Mouse (Mus musculus) heart, embryonic 13.5 days (tissue): ENCODE results near the gene Ankfn1. TPM values are rescaled to one million over a fixed set of nuclear protein-coding genes. Genes with fewer than 3 reads are reported as not detected.

Experiments
- ATAC-seq: fragments of 200-750 bp; cut with Nextera tagmentation; 2 replicates; pipeline ENCODE4 v1.8.0; 2017; ENCODE audit warnings: moderate TSS enrichment; ENCODE audit not compliant: insufficient number of reproducible peaks, low FRiP score, low TSS enrichment; ENCODE audit errors: extremely low read depth
- H3K27ac ChIP-seq: fragments of 300-500 bp; sonication (generic); replicated peaks from 2 replicates; pipeline ENCODE4 v1.5.1; 2015; ENCODE audit warnings: moderate library complexity, mild to moderate bottlenecking, inconsistent platforms
- H3K27me3 ChIP-seq: fragments of 300-500 bp; sonication (generic); replicated peaks from 2 replicates; pipeline ENCODE4 v1.6.1; 2015; ENCODE audit warnings: mild to moderate bottlenecking, inconsistent platforms
- H3K36me3 ChIP-seq: fragments of 300-500 bp; sonication (generic); 2 replicates; pipeline ENCODE4 v1.6.1; 2015; ENCODE audit warnings: mild to moderate bottlenecking, inconsistent platforms
- H3K4me1 ChIP-seq: fragments of 300-500 bp; sonication (generic); 2 replicates; pipeline ENCODE4 v1.6.1; 2015; ENCODE audit warnings: inconsistent platforms
- H3K4me2 ChIP-seq: fragments of 300-500 bp; sonication (generic); 2 replicates; pipeline ENCODE4 v1.6.1; 2015; ENCODE audit warnings: inconsistent platforms, mild to moderate bottlenecking, moderate library complexity
- H3K4me3 ChIP-seq: fragments of 300-500 bp; sonication (generic); 2 replicates; pipeline ENCODE4 v1.5.1; 2015; ENCODE audit warnings: moderate library complexity, mild to moderate bottlenecking, inconsistent platforms
- H3K9ac ChIP-seq: fragments of 300-500 bp; sonication (generic); 2 replicates; pipeline ENCODE4 v1.6.1; 2015; ENCODE audit warnings: inconsistent platforms, mild to moderate bottlenecking, moderate library complexity
- H3K9me3 ChIP-seq: fragments of 300-500 bp; sonication (generic); 2 replicates; pipeline ENCODE4 v1.6.1; 2016; ENCODE audit warnings: inconsistent platforms
- WGBS: fragments of 180-500 bp; shearing (Covaris S2); methylation state at CpG from one replicate; pipeline ENCODE4 v1.1.7; 2015; ENCODE audit warnings: mixed read lengths; 5-methylcytosine and 5-hydroxymethylcytosine counted together
- polyA plus RNA-seq: library from polyadenylated mRNA; unstranded; fragments of >200 nt; fragmentation: Nextera tagmentation; extraction: Ambion mirVana; gene quantifications from 2 replicates; pipeline ENCODE4 v1.2.1, GENCODE M21; 2015

Ankfn1 gene
- polyA plus RNA-seq, 1 experiment from 2014 or later: 0.04 TPM

GRCm38 (mm10) chr11:89615806-89616205, 161.6 kb downstream of the Ankfn1 start:
- Histone ChIP-seq H3K9me3 (no peaks in the 10 kb centered on the region), H3K4me2 (no peak overlapping the region), H3K27ac (no peak overlapping the region), H3K27me3 (no peaks in the 10 kb centered on the region; the same call in 1 of the 2 replicates), H3K4me1 (no peaks in the 10 kb centered on the region), H3K9ac (no peak overlapping the region), H3K4me3 (no peak overlapping the region), H3K36me3 (no peaks in the 10 kb centered on the region)
- ATAC-seq: no peak
- WGBS: 84% methylated on average over 2 of the region's 2 CpGs

DNA sequence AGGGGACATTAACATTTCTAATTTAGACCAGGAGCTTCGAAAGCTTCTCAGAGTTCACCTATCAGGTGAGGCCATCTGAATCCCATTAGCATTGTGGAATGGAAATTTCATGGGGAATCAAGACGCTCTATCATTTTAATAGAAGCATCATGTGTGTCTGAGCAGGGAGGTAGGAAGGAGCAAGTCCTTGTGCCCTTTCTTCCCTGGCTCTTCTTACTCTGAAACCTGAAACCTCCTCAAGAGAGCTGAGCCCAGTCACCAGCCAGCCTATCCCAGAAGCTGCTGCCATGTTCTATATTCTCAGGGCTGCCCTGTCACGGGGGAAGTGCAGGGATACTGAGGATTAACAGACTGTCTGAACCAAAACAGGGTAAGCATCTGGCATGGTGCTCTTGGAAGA, 165.9 kb downstream of the Ankfn1 start:
- WGBS: 58% methylated on average over 3 of the region's 3 CpGs
- Histone ChIP-seq H3K4me2 (no peak overlapping the region), H3K27ac (no peak overlapping the region), H3K9me3 (no peaks in the 10 kb centered on the region), H3K9ac (no peak overlapping the region), H3K36me3 (no peaks in the 10 kb centered on the region), H3K4me1 (no peaks in the 10 kb centered on the region), H3K4me3 (no peak overlapping the region), H3K27me3 (no peaks in the 10 kb centered on the region; the same call in 1 of the 2 replicates)
- ATAC-seq: no peak

DNA sequence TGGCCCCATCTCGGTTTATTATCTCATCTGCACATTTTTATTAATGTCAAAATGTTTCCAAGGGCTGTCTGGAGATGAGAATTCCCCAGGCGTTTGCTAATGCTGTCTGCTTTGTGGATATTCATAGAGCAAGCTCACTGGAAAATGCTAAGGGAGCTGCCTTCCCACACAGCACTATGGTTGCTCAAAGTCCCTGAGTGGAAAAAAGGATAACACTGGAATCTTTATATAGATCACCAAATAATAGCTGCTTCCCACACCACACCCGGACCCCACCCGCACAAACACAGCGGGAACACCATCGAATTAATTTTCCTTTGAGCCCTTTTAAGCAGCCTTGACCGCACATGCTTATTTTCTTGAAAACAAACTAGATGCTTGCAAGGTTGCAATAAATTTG, 169.4 kb downstream of the Ankfn1 start:
- Histone ChIP-seq H3K27me3 (no peaks in the 10 kb centered on the region), H3K4me3 (no peak overlapping the region), H3K27ac (no peak overlapping the region), H3K4me1 (no peaks in the 10 kb centered on the region), H3K9me3 (no peaks in the 10 kb centered on the region), H3K9ac (no peak overlapping the region), H3K4me2 (no peak overlapping the region), H3K36me3 (no peaks in the 10 kb centered on the region)
- no peak for ATAC-seq
- 78% methylated on average over 7 of the region's 7 CpGs for WGBS

DNA sequence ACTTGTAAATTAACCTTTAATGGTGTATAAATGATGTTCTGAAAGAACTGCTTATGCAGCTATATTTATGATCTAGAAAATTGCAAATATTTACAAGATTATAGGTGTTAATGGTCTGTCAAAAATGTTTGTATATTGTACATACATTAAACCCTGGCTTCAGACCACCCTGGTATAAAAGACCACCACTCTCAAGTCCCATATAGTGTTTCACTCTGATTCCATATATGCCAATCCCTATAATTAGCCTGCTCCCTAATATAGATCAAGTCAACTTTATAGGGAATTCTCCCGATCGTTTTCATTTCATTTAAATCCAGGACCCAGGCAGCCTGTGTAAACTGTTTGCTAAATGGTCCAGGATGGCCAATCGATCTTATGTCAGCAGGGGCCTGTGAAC, 170.2 kb downstream of the Ankfn1 start:
- ATAC-seq: no peak
- Histone ChIP-seq H3K27me3 (no peaks in the 10 kb centered on the region), H3K9ac (no peak overlapping the region), H3K27ac (no peak overlapping the region), H3K4me3 (no peak overlapping the region), H3K9me3 (no peaks in the 10 kb centered on the region), H3K4me1 (no peaks in the 10 kb centered on the region), H3K36me3 (no peaks in the 10 kb centered on the region), H3K4me2 (no peak overlapping the region)
- WGBS: 65% methylated on average over 3 of the region's 3 CpGs

- Histone ChIP-seq H3K27ac (no peak overlapping the region), H3K4me3 (no peak overlapping the region), H3K9ac (no peak overlapping the region), H3K36me3 (no peaks in the 10 kb centered on the region), H3K9me3 (no peaks in the 10 kb centered on the region), H3K4me1 (0 out of 2 replicates have a peak, but pooled peaks cover 1% of the 10 kb centered on the region), H3K4me2 (no peak overlapping the region), H3K27me3 (no peaks in the 10 kb centered on the region)
- 67% methylated on average over 6 of the region's 6 CpGs for WGBS
- ATAC-seq: no peak
These were observed 171.1 kb downstream of the Ankfn1 start for GRCm38 (mm10) chr11:89606346-89606745.

- Histone ChIP-seq H3K4me1 (0 out of 2 replicates have a peak, but pooled peaks cover 5% of the 10 kb centered on the region), H3K4me2 (no peak overlapping the region), H3K27me3 (no peaks in the 10 kb centered on the region), H3K9me3 (no peaks in the 10 kb centered on the region), H3K9ac (no peak overlapping the region), H3K36me3 (no peaks in the 10 kb centered on the region), H3K4me3 (no peak overlapping the region), H3K27ac (no peak overlapping the region)
- no peak for ATAC-seq
- WGBS: 70% methylated on average over 5 of the region's 5 CpGs
These were observed 174.5 kb downstream of the Ankfn1 start for GRCm38 (mm10) chr11:89602966-89603365.

- Histone ChIP-seq H3K4me2 (no peak overlapping the region), H3K9ac (no peak overlapping the region), H3K36me3 (no peaks in the 10 kb centered on the region), H3K4me1 (0 out of 2 replicates have a peak, but pooled peaks cover 5% of the 10 kb centered on the region), H3K4me3 (no peak overlapping the region), H3K27ac (no peak overlapping the region), H3K9me3 (no peaks in the 10 kb centered on the region), H3K27me3 (no peaks in the 10 kb centered on the region)
- WGBS: 41% methylated on average over 8 of the region's 8 CpGs
- no peak for ATAC-seq
These were observed 176.4 kb downstream of the Ankfn1 start for GRCm38 (mm10) chr11:89600921-89601515.

DNA sequence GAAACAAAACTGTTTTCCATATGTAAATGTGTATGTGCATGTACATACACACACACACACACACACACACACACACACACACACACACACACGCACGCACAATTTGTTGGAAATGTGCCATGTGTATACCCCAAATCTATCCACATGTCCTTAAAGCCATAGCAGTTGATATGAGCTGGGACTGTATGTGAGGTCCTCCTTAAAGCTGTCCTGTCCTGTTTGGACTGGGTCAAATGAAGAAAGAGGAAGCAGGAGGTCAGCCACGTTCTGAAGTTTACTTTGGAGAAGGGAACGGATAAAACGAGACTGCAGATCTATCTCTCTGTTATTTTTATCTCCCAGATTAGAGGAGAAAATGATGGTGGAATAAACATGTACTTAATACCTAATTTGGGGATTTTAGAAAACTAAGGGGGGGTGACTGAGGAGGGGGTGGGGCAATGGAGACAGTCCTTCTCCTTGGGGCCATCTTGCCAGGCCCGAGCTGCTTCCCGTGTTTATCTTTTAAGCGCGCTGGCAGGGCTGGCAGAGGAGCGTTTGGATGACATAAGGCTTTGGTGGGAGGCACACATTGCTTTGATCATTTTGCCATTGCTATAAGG, 187.1 kb downstream of the Ankfn1 start:
- Histone ChIP-seq H3K9ac (no peak overlapping the region), H3K4me1 (no peaks in the 10 kb centered on the region), H3K4me2 (no peak overlapping the region), H3K27ac (no peak overlapping the region), H3K36me3 (no peaks in the 10 kb centered on the region), H3K27me3 (no peaks in the 10 kb centered on the region), H3K9me3 (no peaks in the 10 kb centered on the region), H3K4me3 (no peak overlapping the region)
- 54% methylated on average over 10 of the region's 10 CpGs for WGBS
- no peak for ATAC-seq

- Histone ChIP-seq H3K4me2 (no peak overlapping the region), H3K27me3 (no peaks in the 10 kb centered on the region), H3K36me3 (no peaks in the 10 kb centered on the region), H3K4me1 (no peaks in the 10 kb centered on the region), H3K27ac (no peak overlapping the region), H3K9me3 (no peaks in the 10 kb centered on the region), H3K9ac (no peak overlapping the region), H3K4me3 (no peak overlapping the region)
- WGBS: 72% methylated on average over 2 of the region's 2 CpGs
- no peak for ATAC-seq
These were observed 191.1 kb downstream of the Ankfn1 start for GRCm38 (mm10) chr11:89586341-89586740.

DNA sequence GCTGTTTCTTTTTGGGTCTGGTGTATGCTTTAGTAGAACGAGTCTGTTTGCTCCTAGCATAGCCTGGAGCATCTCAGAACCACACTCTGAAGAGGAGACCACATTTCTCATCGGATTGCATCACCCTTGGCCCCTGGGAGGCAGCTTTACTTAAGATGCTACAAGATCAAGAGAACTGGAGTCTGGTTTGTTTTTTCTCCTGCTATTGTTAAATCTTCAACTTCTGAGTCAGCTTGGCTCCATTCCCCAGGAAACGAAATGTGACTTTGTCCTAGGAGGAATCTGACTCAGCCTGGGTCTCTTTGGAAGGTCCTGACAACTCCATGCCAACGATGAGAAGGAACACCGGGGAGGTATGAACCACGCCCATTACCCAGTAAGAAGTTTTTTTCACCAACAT, 197.6 kb downstream of the Ankfn1 start:
- Histone ChIP-seq H3K4me3 (no peak overlapping the region), H3K9me3 (no peaks in the 10 kb centered on the region), H3K9ac (no peak overlapping the region), H3K4me1 (no peaks in the 10 kb centered on the region; the same call in 1 of the 2 replicates), H3K27me3 (no peaks in the 10 kb centered on the region), H3K4me2 (no peak overlapping the region), H3K36me3 (no peaks in the 10 kb centered on the region), H3K27ac (no peak overlapping the region)
- ATAC-seq: no peak
- WGBS: 68% methylated on average over 6 of the region's 6 CpGs

- Histone ChIP-seq H3K9me3 (no peaks in the 10 kb centered on the region), H3K4me3 (no peak overlapping the region), H3K27me3 (no peaks in the 10 kb centered on the region), H3K9ac (no peak overlapping the region), H3K36me3 (no peaks in the 10 kb centered on the region), H3K4me2 (no peak overlapping the region), H3K27ac (no peak overlapping the region), H3K4me1 (peaks cover 5% of the 10 kb centered on the region; the same call in 1 of the 2 replicates)
- no peak for ATAC-seq
- 85% methylated on average over 4 of the region's 4 CpGs for WGBS
These were observed 198.3 kb downstream of the Ankfn1 start for GRCm38 (mm10) chr11:89579111-89579510.

GRCm38 (mm10) chr11:89574269-89574838, 203.1 kb downstream of the Ankfn1 start:
- Histone ChIP-seq H3K4me3 (no peak overlapping the region), H3K4me1 (peaks cover 9% of the 10 kb centered on the region; the same call in 1 of the 2 replicates), H3K36me3 (no peaks in the 10 kb centered on the region), H3K9ac (no peak overlapping the region), H3K9me3 (no peaks in the 10 kb centered on the region), H3K27me3 (no peaks in the 10 kb centered on the region), H3K4me2 (peak overlapping the region; percentile 24; the same call in 1 of the 2 replicates), H3K27ac (no peak overlapping the region)
- WGBS: 33% methylated on average over 11 of the region's 11 CpGs
- ATAC-seq: no peak
